9 mouse cellular contexts compared by ENCODE assay signal in the genomic region with DNA sequence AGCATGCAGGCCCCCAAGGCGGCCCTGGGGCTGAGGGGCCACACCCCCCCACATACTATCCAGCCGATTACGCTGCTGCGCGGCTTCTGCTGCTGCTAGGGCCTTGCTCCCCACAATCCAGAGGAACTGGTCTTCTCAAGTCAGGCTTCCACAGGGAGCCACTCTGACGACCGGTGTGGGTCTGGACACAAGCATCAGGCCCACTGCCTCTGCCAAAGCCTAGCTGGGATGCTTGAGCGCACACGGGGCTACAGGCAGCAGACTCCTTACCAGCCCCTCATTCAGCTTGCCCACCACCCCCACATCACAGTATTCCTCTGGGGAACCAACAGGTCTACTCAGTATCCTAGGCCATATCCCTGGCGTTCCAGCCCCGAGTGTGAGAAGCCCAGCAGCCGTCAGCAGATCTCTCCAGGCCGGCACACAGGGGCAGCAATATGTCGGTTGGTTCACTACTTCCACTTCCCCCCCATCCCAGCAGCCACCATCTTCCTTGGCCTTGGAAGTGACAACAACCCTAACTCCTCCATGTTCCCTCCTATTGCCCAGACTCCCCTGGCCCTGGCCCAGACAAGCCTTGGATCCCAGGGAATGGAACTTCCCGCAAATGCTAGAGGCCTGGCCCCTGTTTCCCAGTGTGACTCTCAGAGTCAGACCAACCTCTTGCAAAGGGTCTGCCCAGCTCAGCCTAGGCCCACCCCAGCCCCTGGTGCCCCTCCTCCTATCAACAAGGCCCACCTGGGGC. TPM values are rescaled to one million over a fixed set of nuclear protein-coding genes. Genes with fewer than 3 reads are reported as not detected.
DNase-seq lines count a peak whose midpoint lies in the region; ATAC-seq and TF ChIP-seq lines count a peak whose summit lies in the region.
"Had no signal": no experiment of that assay in that cellular context is flagged by ENCODE, and none has a peak within 500 bp of the region (broad histone marks: within the 10 kb centered on the region; RNA-seq: fewer than 3 reads in every experiment).

No protein-coding gene starts in this region.

- no peak for ATAC-seq in cerebellum, adult (ENCODE audit: insufficient number of reproducible peaks, low FRiP score, low TSS enrichment)
- ATAC-seq in embryonic facial prominence, embryonic 11.5 days (replicated peaks; ENCODE audit: insufficient number of reproducible peaks, low FRiP score, low TSS enrichment, low read depth) = no peak
- ATAC-seq in limb, embryonic 14.5 days (ENCODE audit: low FRiP score, low read depth) = no peak
- ATAC-seq in midbrain, embryonic 16.5 days = no peak

- peak; percentile 45 for DNase-seq in cerebellum, adult 11 months
- DNase-seq in 416B (ENCODE audit: low read depth) = peak; percentile 55
- DNase-seq in embryonic facial prominence, embryonic 11.5 days (ENCODE audit: low spot score) = no peak
- DNase-seq in heart, postnatal 14 days = peak; percentile 42 to 59
- DNase-seq in limb, embryonic 14.5 days (ENCODE audit: low spot score) = peak; percentile 35
- no peak for DNase-seq in c-Kit-positive CD71-positive TER-119-positive erythroid progenitor cells, embryonic 14.5 days (ENCODE audit: low spot score)

- peaks cover 31% of the 10 kb centered on the region for H3K4me1 ChIP-seq in embryonic facial prominence, embryonic 11.5 days (ENCODE audit: control insufficient read depth, insufficient read depth, low read length)
- peaks cover 46% of the 10 kb centered on the region for H3K4me1 ChIP-seq in limb, embryonic 14.5 days (ENCODE audit: control insufficient read depth, insufficient read depth, low read length)
- peaks cover 58% of the 10 kb centered on the region for H3K4me1 ChIP-seq in midbrain, embryonic 16.5 days (ENCODE audit: control insufficient read depth, insufficient read depth, low read length)

- H3K4me3 ChIP-seq in embryonic facial prominence, embryonic 11.5 days (ENCODE audit: low read depth, low read length) = peak overlapping the region; percentile 89
- H3K4me3 ChIP-seq in limb, embryonic 14.5 days (replicated peaks; ENCODE audit: low read length) = peak overlapping the region; percentile 70
- peak overlapping the region; percentile 74 for H3K4me3 ChIP-seq in midbrain, embryonic 16.5 days (ENCODE audit: low read depth, low read length)

- no peak for TF ChIP-seq POLR2A in limb, embryonic 14.5 days (IDR thresholded peaks at IDR 0.05; ENCODE audit: borderline replicate concordance, extremely low read depth, insufficient read depth, insufficient read length)

- peak overlapping the region; percentile 90 for H3K9ac ChIP-seq in embryonic facial prominence, embryonic 11.5 days (replicated peaks; ENCODE audit: low read length)
- H3K9ac ChIP-seq in limb, embryonic 14.5 days (ENCODE audit: low read depth, low read length, severe bottlenecking) = peak overlapping the region; percentile 89
- H3K9ac ChIP-seq in midbrain, embryonic 16.5 days (ENCODE audit: low read depth, low read length) = peak overlapping the region; percentile 86

- no peaks in the 10 kb centered on the region for H3K27me3 ChIP-seq in embryonic facial prominence, embryonic 11.5 days (ENCODE audit: control insufficient read depth, insufficient read depth, low read length)
- H3K27me3 ChIP-seq in limb, embryonic 14.5 days (ENCODE audit: control insufficient read depth, insufficient read depth, low read length) = no peaks in the 10 kb centered on the region
- H3K27me3 ChIP-seq in midbrain, embryonic 16.5 days (ENCODE audit: control insufficient read depth, insufficient read depth, low read depth, low read length) = no peaks in the 10 kb centered on the region

- no peaks in the 10 kb centered on the region for H3K36me3 ChIP-seq in embryonic facial prominence, embryonic 11.5 days (replicated peaks; ENCODE audit: control insufficient read depth, insufficient read depth, low read depth, low read length)
- H3K36me3 ChIP-seq in limb, embryonic 14.5 days (ENCODE audit: control insufficient read depth, insufficient read depth, low read length) = peaks cover 9% of the 10 kb centered on the region; the same call in 1 of the 2 replicates
- no peaks in the 10 kb centered on the region for H3K36me3 ChIP-seq in midbrain, embryonic 16.5 days (ENCODE audit: control insufficient read depth, insufficient read depth, low read length)

- peak overlapping the region; percentile 87 for H3K27ac ChIP-seq in embryonic facial prominence, embryonic 11.5 days (replicated peaks; ENCODE audit: low read depth, low read length)
- peak overlapping the region; percentile 87 for H3K27ac ChIP-seq in limb, embryonic 14.5 days (replicated peaks; ENCODE audit: low read depth, low read length)
- peak overlapping the region; percentile 95 for H3K27ac ChIP-seq in midbrain, embryonic 16.5 days (ENCODE audit: low read length)

- peak overlapping the region; percentile 97 for H3K4me2 ChIP-seq in embryonic facial prominence, embryonic 11.5 days (ENCODE audit: low read depth, low read length)
- peak overlapping the region; percentile 99 for H3K4me2 ChIP-seq in limb, embryonic 14.5 days (replicated peaks; ENCODE audit: low read depth, low read length, severe bottlenecking)
- peak overlapping the region; percentile 96 for H3K4me2 ChIP-seq in midbrain, embryonic 16.5 days (ENCODE audit: low read length)

- H3K9me3 ChIP-seq in embryonic facial prominence, embryonic 11.5 days (replicated peaks; ENCODE audit: control insufficient read depth, low read length) = no peaks in the 10 kb centered on the region
- H3K9me3 ChIP-seq in limb, embryonic 14.5 days (ENCODE audit: control insufficient read depth, low read length) = no peaks in the 10 kb centered on the region
- no peaks in the 10 kb centered on the region for H3K9me3 ChIP-seq in midbrain, embryonic 16.5 days (replicated peaks; ENCODE audit: control insufficient read depth, low read length, poor library complexity, severe bottlenecking)

- intact Hi-C loops in heart, postnatal 14 days (cut with DNase I) = no loop called here

- 1% methylated on average over 15 of the region's 15 CpGs for WGBS in embryonic facial prominence, embryonic 11.5 days
- WGBS in limb, embryonic 14.5 days = 2% methylated on average over 15 of the region's 15 CpGs
- WGBS in midbrain, embryonic 16.5 days = 0% methylated on average over 15 of the region's 15 CpGs

RNA-seq across cellular contexts. Expression of a gene that starts 1.3 kb away (rescaled TPM):
- 369 and 379 TPM in 2 replicates for polyA plus RNA-seq in embryonic facial prominence, embryonic 11.5 days (2014; fragmentation: Nextera tagmentation; extraction: Ambion mirVana)
- 100 to 1,000 TPM; 318 to 327 TPM for total RNA-seq in heart, postnatal 14 days (2021)
- 496 and 627 TPM in 2 replicates for polyA plus RNA-seq in limb, embryonic 14.5 days (2012; rRNA removed)
- polyA plus RNA-seq in limb, embryonic 14.5 days (2014; fragmentation: Nextera tagmentation; extraction: Ambion mirVana) = 392 and 411 TPM in 2 replicates
- polyA plus RNA-seq in midbrain, embryonic 16.5 days (2015; fragmentation: Nextera tagmentation; extraction: Ambion mirVana) = 278 and 281 TPM in 2 replicates

RNA-seq across cellular contexts. Expression of a gene that starts 24.8 kb away (rescaled TPM):
- polyA plus RNA-seq in embryonic facial prominence, embryonic 11.5 days (2014; fragmentation: Nextera tagmentation; extraction: Ambion mirVana) = 1.1 and 1.3 TPM in 2 replicates
- 10 to 100 TPM; 11.3 to 12.1 TPM for total RNA-seq in heart, postnatal 14 days (2021)
- polyA plus RNA-seq in limb, embryonic 14.5 days (2012; rRNA removed) = 23.2 and 23.7 TPM in 2 replicates
- 7.7 and 11.2 TPM in 2 replicates for polyA plus RNA-seq in limb, embryonic 14.5 days (2014; fragmentation: Nextera tagmentation; extraction: Ambion mirVana)
- polyA plus RNA-seq in midbrain, embryonic 16.5 days (2015; fragmentation: Nextera tagmentation; extraction: Ambion mirVana) = 3.7 and 3.9 TPM in 2 replicates
- total RNA-seq: hematopoietic stem cell, adult 5-6 weeks had no signal

RNA-seq across cellular contexts. Expression of a gene that starts 35.5 kb away (rescaled TPM):
- polyA plus RNA-seq in embryonic facial prominence, embryonic 11.5 days (2014; fragmentation: Nextera tagmentation; extraction: Ambion mirVana) = 7.0 and 7.6 TPM in 2 replicates
- total RNA-seq in heart, postnatal 14 days (2021) = 10 to 100 TPM; 48.6 to 53.3 TPM
- polyA plus RNA-seq in limb, embryonic 14.5 days (2012; rRNA removed) = 22.4 and 31.8 TPM in 2 replicates
- 3.7 and 6.0 TPM in 2 replicates for polyA plus RNA-seq in limb, embryonic 14.5 days (2014; fragmentation: Nextera tagmentation; extraction: Ambion mirVana)
- 31.1 and 34.0 TPM in 2 replicates for polyA plus RNA-seq in midbrain, embryonic 16.5 days (2015; fragmentation: Nextera tagmentation; extraction: Ambion mirVana)
- total RNA-seq: hematopoietic stem cell, adult 5-6 weeks had no signal

RNA-seq across cellular contexts. Expression of a gene that starts 45.7 kb away (rescaled TPM):
- polyA plus RNA-seq in embryonic facial prominence, embryonic 11.5 days (2014; fragmentation: Nextera tagmentation; extraction: Ambion mirVana) = 1.4 TPM in 1 of 2 replicates, not detected in the other
- total RNA-seq in heart, postnatal 14 days (2021) = not detected
- polyA plus RNA-seq in limb, embryonic 14.5 days (2012; rRNA removed) = 0.28 and 0.44 TPM in 2 replicates
- polyA plus RNA-seq in limb, embryonic 14.5 days (2014; fragmentation: Nextera tagmentation; extraction: Ambion mirVana) = 0.55 and 0.57 TPM in 2 replicates
- polyA plus RNA-seq in midbrain, embryonic 16.5 days (2015; fragmentation: Nextera tagmentation; extraction: Ambion mirVana) = 1.6 and 2.2 TPM in 2 replicates
- total RNA-seq: hematopoietic stem cell, adult 5-6 weeks had no signal

RNA-seq across cellular contexts. Expression of a gene that starts 46.4 kb away (rescaled TPM):
- 42.3 and 42.9 TPM in 2 replicates for polyA plus RNA-seq in embryonic facial prominence, embryonic 11.5 days (2014; fragmentation: Nextera tagmentation; extraction: Ambion mirVana)
- total RNA-seq in heart, postnatal 14 days (2021) = 10 to 100 TPM; 36.7 to 47.1 TPM
- 57.3 and 62.6 TPM in 2 replicates for polyA plus RNA-seq in limb, embryonic 14.5 days (2012; rRNA removed)
- 55.0 and 56.3 TPM in 2 replicates for polyA plus RNA-seq in limb, embryonic 14.5 days (2014; fragmentation: Nextera tagmentation; extraction: Ambion mirVana)
- 14.6 and 15.4 TPM in 2 replicates for polyA plus RNA-seq in midbrain, embryonic 16.5 days (2015; fragmentation: Nextera tagmentation; extraction: Ambion mirVana)

Comparison
In these comparisons a context has a peak if more than half of its experiments do, and no peak if none do; other contexts are left out.
1. DNase-seq: peak in cerebellum, adult 11 months (single experiment), 416B (single experiment), heart, postnatal 14 days (2 of 2) and limb, embryonic 14.5 days (single experiment); none in embryonic facial prominence, embryonic 11.5 days (single experiment) and c-Kit-positive CD71-positive TER-119-positive erythroid progenitor cells, embryonic 14.5 days (single experiment).
2. Peak in every context shown above with its lines, with median percentiles within 50 percentile points of each other: H3K27ac ChIP-seq, H3K4me2 ChIP-seq, H3K4me3 ChIP-seq and H3K9ac ChIP-seq.